Mouse (Mus musculus): Measurements from ENCODE around the gene Cacnb2. TPM values are rescaled to one million over a fixed set of nuclear protein-coding genes. Genes with fewer than 3 reads are reported as not detected.

Cacnb2 gene
- total RNA-seq (2012; rRNA removed) (not detected in 2 replicates), polyA plus RNA-seq (2012; ENCODE audit: insufficient read depth in 1 of 2, insufficient read length in 2 of 2, low read depth in 1 of 2, low replicate concordance in 2 of 2, missing spikeins in 1 of 2) (not detected)

DNA sequence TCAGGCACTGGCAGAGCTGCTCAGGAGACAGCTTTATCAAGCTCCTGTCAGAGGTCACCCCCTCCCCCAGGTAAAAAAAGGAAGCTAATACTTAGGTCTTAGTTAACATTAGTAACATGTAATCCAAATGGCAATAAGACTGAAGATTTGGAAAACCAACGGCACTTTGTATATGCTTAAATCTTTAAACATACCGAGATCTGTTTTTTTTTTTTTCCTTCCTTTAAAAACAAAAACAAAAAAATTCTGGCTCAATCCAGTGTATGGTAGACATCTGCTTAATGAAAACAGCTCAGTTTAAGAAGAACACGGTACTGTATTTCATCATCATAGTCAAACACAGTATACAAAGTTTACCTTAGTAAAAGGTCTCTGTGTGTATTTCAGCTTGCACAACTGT, at the start of gene Cacnb2:
Gene Cacnb2, plus strand, starts transcription at position 301 of the 400 bp plus-strand sequence.
- H3K36me3 ChIP-seq (ENCODE audit: control insufficient read depth in 1 of 2, insufficient read depth in 2 of 2, low read length in 2 of 2): no peaks in the 10 kb centered on the region
- no peaks in the 10 kb centered on the region for H3K79me2 ChIP-seq (ENCODE audit: control insufficient read depth, insufficient read depth, low read length, poor library complexity)
- no peak within 1 kb of the TSS for H3K27ac ChIP-seq (ENCODE audit: control insufficient read depth, low read depth, low read length)
- no peak within 1 kb of the TSS for H3K9ac ChIP-seq (ENCODE audit: control insufficient read depth, low read depth, low read length, poor library complexity, severe bottlenecking)
- no peaks in the 10 kb centered on the region for H3K27me3 ChIP-seq (ENCODE audit: control insufficient read depth in 1 of 2, insufficient read depth in 2 of 2, low read length in 2 of 2)
- TF ChIP-seq MAFK (IDR thresholded peaks at IDR 0.05; ENCODE audit: borderline replicate concordance, low read depth, low read length): no peak
- TF ChIP-seq ZMIZ1 (IDR thresholded peaks at IDR 0.05; ENCODE audit: low read depth, low read length): no peak
- TF ChIP-seq JUND (IDR thresholded peaks at IDR 0.05; ENCODE audit: low read depth, low read length): no peak
- TF ChIP-seq BHLHE40 (IDR thresholded peaks at IDR 0.05; ENCODE audit: borderline replicate concordance, low read depth, low read length): no peak
- no peak for TF ChIP-seq CHD2 (IDR thresholded peaks at IDR 0.05; ENCODE audit: low read length)
- TF ChIP-seq MAZ (IDR thresholded peaks at IDR 0.05; ENCODE audit: low read depth, low read length): no peak
- no peak for TF ChIP-seq TCF12 (IDR thresholded peaks at IDR 0.05; ENCODE audit: low read depth, low read length)
- no peak for TF ChIP-seq E2F4 (IDR thresholded peaks at IDR 0.05; ENCODE audit: borderline replicate concordance, low read depth, low read length)
- no peak for TF ChIP-seq POLR2A (IDR thresholded peaks at IDR 0.05; ENCODE audit: control insufficient read depth in 1 of 2, insufficient read depth in 1 of 2, low read depth in 1 of 2, low read length in 2 of 2, poor library complexity in 1 of 2)
- TF ChIP-seq NRF1 (IDR thresholded peaks at IDR 0.05; ENCODE audit: insufficient read depth, low read depth, low read length, poor library complexity, severe bottlenecking): no peak
- no peak for TF ChIP-seq ELF1 (IDR thresholded peaks at IDR 0.05; ENCODE audit: low read depth, low read length)
- TF ChIP-seq EP300 (IDR thresholded peaks at IDR 0.05; ENCODE audit: low read depth in 1 of 2, low read length in 2 of 2): no peak
- no peak for TF ChIP-seq TBP (IDR thresholded peaks at IDR 0.05; ENCODE audit: low read depth, low read length)
- H3K4me1 ChIP-seq (ENCODE audit: control insufficient read depth in 1 of 2, insufficient read depth in 2 of 2, low read length in 2 of 2): no peaks in the 10 kb centered on the region
- DNase-seq (ENCODE audit: low read depth, low spot score): no peak
- no peak within 1 kb of the TSS for H3K4me3 ChIP-seq (ENCODE audit: control insufficient read depth in 1 of 2, insufficient read depth in 1 of 2, low read depth in 2 of 2, low read length in 2 of 2)
- H3K9me3 ChIP-seq (replicated peaks; ENCODE audit: insufficient read depth, low read length): no peaks in the 10 kb centered on the region

DNA sequence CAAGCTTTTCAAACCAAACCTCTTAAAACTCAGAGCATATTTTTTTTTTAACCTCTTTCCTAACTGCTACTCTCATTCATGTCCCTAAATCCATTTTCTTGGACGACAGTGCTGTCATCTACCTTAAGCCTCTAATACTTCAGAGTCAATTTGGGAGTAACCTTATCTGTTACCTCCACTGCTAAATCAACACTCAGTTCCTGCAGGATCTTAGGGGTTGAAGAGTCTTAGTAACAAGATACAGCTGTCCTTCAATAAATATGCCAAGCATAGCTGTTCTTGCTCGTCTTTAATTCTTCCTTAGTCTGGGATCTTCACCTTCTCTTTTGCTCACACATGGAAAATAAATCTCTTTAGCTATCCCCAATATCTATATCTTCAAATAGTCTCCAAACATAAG, 34.9 kb upstream of the Cacnb2 start:
- Histone ChIP-seq H3K4me3 (ENCODE audit: control insufficient read depth in 1 of 2, insufficient read depth in 1 of 2, low read depth in 2 of 2, low read length in 2 of 2) (no peak overlapping the region), H3K27me3 (ENCODE audit: control insufficient read depth in 1 of 2, insufficient read depth in 2 of 2, low read length in 2 of 2) (no peaks in the 10 kb centered on the region), H3K79me2 (ENCODE audit: control insufficient read depth, insufficient read depth, low read length, poor library complexity) (no peaks in the 10 kb centered on the region), H3K27ac (ENCODE audit: control insufficient read depth, low read depth, low read length) (no peak overlapping the region), H3K36me3 (ENCODE audit: control insufficient read depth in 1 of 2, insufficient read depth in 2 of 2, low read length in 2 of 2) (no peaks in the 10 kb centered on the region), H3K9me3 (replicated peaks; ENCODE audit: insufficient read depth, low read length) (no peaks in the 10 kb centered on the region), H3K9ac (ENCODE audit: control insufficient read depth, low read depth, low read length, poor library complexity, severe bottlenecking) (no peak overlapping the region), H3K4me1 (ENCODE audit: control insufficient read depth in 1 of 2, insufficient read depth in 2 of 2, low read length in 2 of 2) (no peaks in the 10 kb centered on the region)
- no peak for TF ChIP-seq ZKSCAN1 (IDR thresholded peaks at IDR 0.05; ENCODE audit: low read depth, low read length)
- TF ChIP-seq GATA1 (IDR thresholded peaks at IDR 0.05; ENCODE audit: low read depth, low read length): no peak
- no peak for TF ChIP-seq USF1 (IDR thresholded peaks at IDR 0.05; ENCODE audit: low read depth, low read length)
- no peak for TF ChIP-seq ZMIZ1 (IDR thresholded peaks at IDR 0.05; ENCODE audit: low read depth, low read length)
- no peak for TF ChIP-seq MAZ (IDR thresholded peaks at IDR 0.05; ENCODE audit: low read depth, low read length)
- TF ChIP-seq NRF1 (IDR thresholded peaks at IDR 0.05; ENCODE audit: insufficient read depth, low read depth, low read length, poor library complexity, severe bottlenecking): no peak
- no peak for TF ChIP-seq TBP (IDR thresholded peaks at IDR 0.05; ENCODE audit: low read depth, low read length)
- no peak for TF ChIP-seq USF2 (IDR thresholded peaks at IDR 0.05; ENCODE audit: borderline replicate concordance in 1 of 2, insufficient read depth in 1 of 2, low read depth in 1 of 2, low read length in 2 of 2)
- TF ChIP-seq EP300 (IDR thresholded peaks at IDR 0.05; ENCODE audit: low read depth in 1 of 2, low read length in 2 of 2): no peak
- TF ChIP-seq POLR2AphosphoS5 (IDR thresholded peaks at IDR 0.05; ENCODE audit: borderline replicate concordance, low read depth, low read length): no peak
- no peak for TF ChIP-seq TCF12 (IDR thresholded peaks at IDR 0.05; ENCODE audit: low read depth, low read length)
- no peak for TF ChIP-seq MAFK (IDR thresholded peaks at IDR 0.05; ENCODE audit: borderline replicate concordance, low read depth, low read length)
- TF ChIP-seq GABPA (IDR thresholded peaks at IDR 0.05; ENCODE audit: low read depth, low read length): no peak
- no peak for TF ChIP-seq ETS1 (IDR thresholded peaks at IDR 0.05; ENCODE audit: low read depth, low read length)
- no peak for TF ChIP-seq UBTF (IDR thresholded peaks at IDR 0.05; ENCODE audit: borderline replicate concordance, insufficient read depth, low read depth, low read length)
- no peak for TF ChIP-seq CTCF (IDR thresholded peaks at IDR 0.05 in 2 of 3, conservative IDR thresholded peaks at IDR 0.05 in 1 of 3; ENCODE audit: control insufficient read depth in 1 of 3, insufficient read depth in 1 of 3, low read depth in 2 of 3, low read length in 3 of 3, poor library complexity in 1 of 3, severe bottlenecking in 1 of 3)
- no peak for DNase-seq (ENCODE audit: low read depth, low spot score)

All from MEL (cell line).